Mouse (Mus musculus): ENCODE results near the gene Zfp57.

Gene Zfp57

GRCm38 (mm10) chr17:37046312-37047112, 45.5 kb downstream of the Zfp57 start:
- peak; percentile 71 for DNase-seq

- DNase-seq: peak; percentile 3
Measured at GRCm38 (mm10) chr17:37047332-37047976, 46.5 kb downstream of the Zfp57 start.

- no peak for DNase-seq
Measured at GRCm38 (mm10) chr17:37047981-37048380, 47.0 kb downstream of the Zfp57 start.

- no peak for DNase-seq
Measured at GRCm38 (mm10) chr17:37048383-37048782, 47.4 kb downstream of the Zfp57 start.

GRCm38 (mm10) chr17:37049570-37050310, 48.8 kb downstream of the Zfp57 start:
- DNase-seq: peak; percentile 74

- DNase-seq: peak; percentile 84
Measured at GRCm38 (mm10) chr17:37050399-37050798, 49.4 kb downstream of the Zfp57 start.

GRCm38 (mm10) chr17:37050876-37051275, 49.9 kb downstream of the Zfp57 start:
- DNase-seq: peak; percentile 5

GRCm38 (mm10) chr17:37051745-37052144, 50.8 kb downstream of the Zfp57 start:
- no peak for DNase-seq

- no peak for DNase-seq
Measured at GRCm38 (mm10) chr17:37056957-37057356, 56.0 kb downstream of the Zfp57 start.
